Mouse (Mus musculus): ENCODE results near the gene Klf8.

The Klf8 gene

GRCm38 (mm10) chrX:153439573-153439972 is 202.3 kb downstream of the Klf8 start:
- DNase-seq (ENCODE audit: low spot score) = no peak

- DNase-seq (ENCODE audit: low spot score) = no peak
Measured at GRCm38 (mm10) chrX:153440018-153440417, 202.8 kb downstream of the Klf8 start.
